Mouse (Mus musculus): ENCODE measurements around the gene Grem1. TPM values are rescaled to one million over a fixed set of nuclear protein-coding genes. Genes with fewer than 3 reads are reported as not detected.

The Grem1 gene
- under 1 TPM; 0.62 to 0.70 TPM for total RNA-seq (2021)
- long read RNA-seq, experiment 1, partial matches to known transcripts: 0 of 1 reads
- long read RNA-seq, experiment 1, other reads (novel, unspliced or antisense): 1 of 1 reads
- long read RNA-seq, experiment 2: 0 reads

DNA sequence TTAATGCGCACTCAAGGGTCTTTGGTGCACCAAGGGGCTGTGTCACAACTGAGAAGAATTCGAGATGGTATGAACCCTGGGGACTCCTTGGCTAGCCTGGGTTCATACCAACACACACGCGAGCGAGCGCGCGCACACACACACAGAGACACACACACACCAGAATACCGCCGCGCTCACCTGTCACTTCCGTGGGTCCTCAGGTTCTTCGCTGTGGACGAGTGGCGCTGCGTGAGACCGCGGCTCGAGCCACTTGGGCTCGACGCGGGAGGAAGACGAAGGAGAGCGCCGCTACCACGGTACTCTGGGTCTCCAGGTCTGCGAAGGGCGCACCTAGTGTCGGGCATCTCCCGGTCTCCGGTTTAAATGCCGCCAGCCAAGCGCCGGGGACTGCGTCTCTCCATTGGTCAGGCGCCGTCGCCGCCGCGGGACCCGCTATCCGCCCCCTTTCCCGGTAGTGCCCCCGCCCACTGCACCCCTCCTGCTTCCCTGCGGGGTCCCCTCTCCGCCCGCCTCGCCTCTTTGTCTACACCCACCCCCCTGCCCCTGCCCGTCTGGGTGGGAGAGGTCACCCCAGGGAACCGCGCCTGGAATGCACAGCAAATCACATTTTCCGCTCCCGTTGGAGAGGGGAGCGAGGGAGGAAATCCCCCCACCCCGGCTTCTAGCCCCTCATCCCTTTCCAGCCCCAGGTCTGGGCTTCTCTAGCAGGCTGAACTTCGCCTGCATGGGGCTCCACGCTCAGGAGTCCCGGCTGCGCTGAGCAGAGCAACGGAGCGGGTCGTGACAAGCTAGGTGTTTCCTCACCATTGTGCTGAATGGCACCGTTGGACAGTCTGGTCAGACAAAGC is at the start of gene Grem1:
Gene Grem1, minus strand, starts transcription at position 336 of the 851 bp plus-strand sequence.
- DNase-seq (ENCODE audit: low spot score in 2 of 2): no peak

DNA sequence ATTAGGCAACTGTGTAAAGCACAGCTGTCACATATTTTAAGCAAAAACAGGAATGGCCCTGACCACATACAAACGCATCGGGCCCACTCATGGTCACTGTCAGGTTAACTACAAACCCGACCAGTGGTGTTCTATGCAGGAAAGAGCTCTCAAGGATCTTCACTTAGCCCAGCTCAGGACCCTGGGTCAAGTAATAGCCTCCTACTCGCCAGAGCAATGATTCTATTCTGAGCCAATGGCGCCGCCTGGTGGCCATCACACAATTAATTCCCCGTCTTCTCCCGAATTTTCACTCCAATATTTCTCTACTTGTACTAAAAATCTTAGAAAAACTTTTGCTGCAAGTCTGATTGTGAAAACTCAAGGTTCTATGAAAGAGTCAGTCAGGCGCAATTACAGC is 49.2 kb upstream of the Grem1 start:
- peak; percentile 43 to 44 for DNase-seq (ENCODE audit: low spot score in 2 of 2)

DNA sequence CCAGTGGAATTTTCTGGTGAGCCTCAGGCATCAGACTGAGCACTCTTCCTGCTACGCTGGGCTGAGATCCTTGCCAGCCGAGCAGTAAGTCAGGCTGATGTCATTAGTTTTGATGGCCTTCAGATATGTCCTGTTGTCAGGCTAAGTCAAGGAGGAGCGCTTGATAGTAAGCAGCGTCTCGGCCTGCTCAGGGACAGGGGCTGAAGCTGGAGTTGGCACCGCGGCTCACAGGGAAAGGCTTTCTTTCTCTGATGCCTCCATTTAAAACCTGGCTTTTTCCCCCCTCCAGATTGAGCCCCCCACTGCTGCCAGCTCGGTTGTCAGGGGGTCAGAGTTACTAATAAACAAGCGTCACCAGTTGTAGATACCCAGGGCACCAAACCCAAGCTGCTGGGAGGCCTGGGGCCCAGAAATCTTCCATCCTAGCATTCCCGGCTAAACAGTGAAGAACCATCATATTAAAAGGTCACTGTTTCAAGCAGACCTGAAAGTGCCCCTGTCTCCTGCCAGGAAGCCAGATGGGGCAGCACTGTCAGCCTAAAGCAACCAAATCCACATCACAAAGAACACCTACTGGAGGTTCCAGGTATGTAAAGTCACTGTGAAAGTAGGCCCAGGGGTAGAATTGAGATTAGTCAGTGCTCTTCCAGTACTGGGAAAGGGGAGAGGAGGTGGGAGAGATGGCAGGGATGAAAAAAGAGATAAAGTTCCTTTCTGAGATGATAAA is 48.6 kb upstream of the Grem1 start:
- peak in 1 of 2 experiments; percentile 9 for DNase-seq (ENCODE audit: low spot score in 2 of 2)

DNA sequence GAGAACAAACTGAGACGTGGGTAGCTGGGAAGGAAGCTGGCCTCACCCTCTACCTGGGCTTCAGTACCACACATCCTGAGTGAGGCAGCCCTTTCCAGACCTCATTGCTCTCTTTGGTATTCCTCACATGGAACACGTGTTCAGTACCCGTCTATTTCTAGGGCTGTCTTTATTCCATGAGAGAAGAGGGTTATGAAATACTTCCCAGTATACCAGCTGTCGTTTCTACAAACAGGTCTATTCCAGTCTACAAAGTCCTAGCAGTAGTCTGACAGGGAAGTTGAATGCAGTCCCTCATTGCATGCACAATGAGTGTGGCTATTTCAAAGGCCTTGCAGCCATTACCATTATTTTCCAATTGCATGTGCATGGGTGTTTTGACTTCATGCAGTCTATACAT is 47.3 kb upstream of the Grem1 start:
- DNase-seq (ENCODE audit: low spot score in 2 of 2): no peak

DNA sequence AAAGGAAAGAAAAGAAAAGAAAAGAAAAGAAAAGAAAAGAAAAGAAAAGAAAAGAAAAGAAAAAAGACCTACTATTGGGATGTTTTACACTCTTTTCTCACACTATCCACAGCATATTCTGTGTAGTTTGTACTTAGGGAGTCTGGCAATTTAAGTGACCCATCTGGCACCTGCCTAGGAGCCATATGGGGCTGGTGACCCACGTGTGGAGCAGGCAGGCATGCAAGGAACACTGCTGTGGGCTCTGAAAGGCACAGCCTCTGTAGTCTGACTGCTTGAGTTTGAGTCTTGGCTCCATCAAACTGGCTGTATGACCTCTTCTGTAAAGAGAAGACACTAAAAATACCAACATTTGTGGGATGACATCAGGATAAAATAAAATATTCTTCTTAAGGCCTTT is 45.3 kb upstream of the Grem1 start:
- DNase-seq (ENCODE audit: low spot score in 2 of 2): no peak

DNA sequence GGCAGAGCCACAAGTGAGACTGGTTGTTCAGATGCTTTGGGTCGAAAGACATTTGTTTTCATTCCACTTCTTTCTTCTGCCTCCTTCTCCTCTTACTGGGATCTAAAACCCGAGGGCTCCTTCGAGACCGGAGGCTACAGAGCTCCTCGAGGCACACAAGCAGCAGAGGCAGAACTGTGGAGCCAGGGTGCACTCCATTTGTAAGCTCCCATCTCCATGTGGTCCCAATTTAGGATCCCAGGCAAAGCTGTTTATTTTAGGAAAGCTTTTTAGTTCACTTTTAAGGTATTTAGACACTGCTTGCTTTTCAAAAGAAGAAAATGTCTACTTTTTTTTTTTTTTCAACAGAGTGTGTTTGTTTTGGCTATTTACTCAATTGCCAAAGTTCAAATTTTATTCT is 42.4 kb upstream of the Grem1 start:
- DNase-seq (ENCODE audit: low spot score in 2 of 2): no peak

DNA sequence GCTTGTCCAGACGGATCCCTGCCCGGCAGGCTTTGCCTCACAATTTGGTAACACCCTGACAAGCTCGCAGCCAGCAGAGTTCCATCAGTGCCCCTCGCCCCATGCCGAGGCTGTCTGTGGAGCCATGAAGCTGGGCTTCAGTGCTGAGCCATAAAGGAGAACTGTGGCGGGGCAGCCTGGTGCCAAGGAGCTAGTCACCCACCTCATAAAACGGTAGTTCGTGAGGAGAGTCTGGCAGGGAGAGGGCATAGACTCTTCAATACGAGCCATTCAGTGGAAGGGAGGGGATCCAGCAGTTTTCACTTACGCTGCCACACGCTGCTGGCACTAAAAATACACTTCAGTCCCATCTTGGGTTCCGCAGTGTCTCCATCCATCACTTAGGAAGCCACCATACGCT is 40.2 kb upstream of the Grem1 start:
- DNase-seq (ENCODE audit: low spot score in 2 of 2): no peak

DNA sequence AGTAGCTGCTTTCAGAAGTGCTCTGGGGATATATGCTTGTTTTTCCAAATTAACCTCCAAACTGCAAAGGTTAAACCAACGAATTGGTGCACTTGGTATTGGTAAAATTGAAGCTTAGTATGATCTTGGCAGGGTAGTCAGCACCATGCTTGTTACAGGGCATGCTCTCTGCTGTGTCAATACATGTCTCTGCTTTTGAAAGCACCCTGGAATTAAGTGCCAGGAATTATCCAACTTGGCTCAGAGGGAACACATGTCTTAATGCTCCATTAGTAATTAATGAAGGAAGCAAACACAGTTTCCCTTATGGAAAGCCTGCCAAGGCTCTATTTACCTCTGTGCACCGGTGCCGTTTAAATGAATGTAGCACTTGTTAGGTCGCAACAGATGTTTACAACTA is 36.7 kb upstream of the Grem1 start:
- DNase-seq (ENCODE audit: low spot score in 2 of 2): no peak

DNA sequence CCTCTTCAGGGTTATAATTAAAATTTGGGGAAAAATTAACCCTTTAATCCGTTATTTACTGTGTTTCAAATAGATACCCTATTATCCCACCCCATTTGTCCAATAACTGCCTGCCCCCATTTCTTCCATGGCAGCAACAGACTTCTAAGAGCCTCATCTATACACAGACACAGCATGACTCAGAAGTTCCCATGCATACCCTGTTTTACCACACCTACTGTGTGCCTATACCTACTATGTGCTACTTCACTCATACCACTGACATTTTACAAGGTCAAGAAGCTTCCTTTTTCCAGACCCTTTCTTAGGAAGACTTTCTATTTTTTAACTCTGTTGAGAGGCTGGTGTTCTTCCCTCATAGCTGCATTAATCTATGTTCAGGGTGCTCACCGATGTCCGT is 35.1 kb upstream of the Grem1 start:
- no peak for DNase-seq (ENCODE audit: low spot score in 2 of 2)

DNA sequence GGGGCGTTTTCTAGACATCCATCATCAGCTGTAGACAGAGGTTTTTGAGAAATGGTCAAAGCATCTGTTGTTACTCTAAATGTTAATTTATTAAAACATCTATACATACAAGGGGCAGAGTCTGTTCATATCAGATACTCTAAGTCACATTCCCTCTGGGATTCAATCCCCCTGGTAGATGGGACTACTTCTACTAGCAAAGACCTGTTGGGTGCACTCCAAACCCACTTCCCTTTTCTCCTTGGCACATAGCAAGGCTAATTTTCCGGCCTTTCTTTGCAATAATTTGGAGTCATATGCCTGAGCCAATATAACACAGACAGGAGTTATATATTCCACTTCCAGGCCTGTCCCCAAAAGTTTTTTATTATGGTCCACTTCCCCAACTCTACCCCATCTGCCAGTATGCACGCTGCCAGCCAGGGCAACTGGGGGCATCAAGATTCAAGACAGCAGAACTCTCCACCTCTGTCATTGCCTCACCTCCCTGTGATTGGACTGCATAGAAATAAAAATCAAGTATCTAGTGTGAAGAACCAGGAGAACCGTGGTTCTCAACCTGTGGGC is 30.5 kb upstream of the Grem1 start:
- no peak for DNase-seq (ENCODE audit: low spot score in 2 of 2)

DNA sequence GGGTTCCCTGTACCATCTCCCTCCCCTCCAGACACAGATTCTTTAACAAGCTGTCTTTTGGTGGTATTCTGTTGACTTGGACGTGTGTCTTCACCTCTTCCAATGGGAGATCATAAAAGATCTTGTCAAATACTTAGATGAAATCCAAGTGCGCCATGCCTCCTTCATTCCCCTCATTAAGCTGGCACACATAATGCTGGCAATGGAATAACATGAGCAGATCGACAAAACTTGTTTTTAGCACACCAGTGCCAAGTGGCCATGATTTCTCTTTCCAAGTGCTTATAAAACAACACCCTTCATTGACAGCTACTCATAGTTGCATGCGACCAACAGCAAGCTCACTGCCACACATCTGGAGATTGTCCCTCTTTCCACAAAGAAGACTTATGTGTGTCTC is 29.4 kb upstream of the Grem1 start:
- DNase-seq (ENCODE audit: low spot score in 2 of 2): no peak

DNA sequence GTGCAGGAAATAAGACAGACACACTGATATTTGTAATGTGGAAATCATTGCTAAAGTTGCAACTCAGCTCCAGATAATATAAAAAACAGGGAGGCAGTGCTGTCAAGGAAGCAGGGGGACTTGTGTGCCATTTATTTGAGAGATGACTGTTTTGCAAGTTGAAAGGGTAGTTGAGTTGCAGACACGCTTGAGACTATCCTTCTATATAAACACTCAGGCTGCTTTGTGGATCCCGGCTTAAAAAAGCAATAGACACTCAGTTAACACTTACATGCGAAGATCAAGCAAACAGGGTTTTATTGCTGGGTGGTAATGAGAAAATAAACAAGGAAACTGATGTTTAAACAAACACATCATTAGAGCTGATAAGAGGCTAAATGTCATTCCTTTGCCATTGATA is 26.4 kb upstream of the Grem1 start:
- DNase-seq (ENCODE audit: low spot score in 2 of 2): no peak

DNA sequence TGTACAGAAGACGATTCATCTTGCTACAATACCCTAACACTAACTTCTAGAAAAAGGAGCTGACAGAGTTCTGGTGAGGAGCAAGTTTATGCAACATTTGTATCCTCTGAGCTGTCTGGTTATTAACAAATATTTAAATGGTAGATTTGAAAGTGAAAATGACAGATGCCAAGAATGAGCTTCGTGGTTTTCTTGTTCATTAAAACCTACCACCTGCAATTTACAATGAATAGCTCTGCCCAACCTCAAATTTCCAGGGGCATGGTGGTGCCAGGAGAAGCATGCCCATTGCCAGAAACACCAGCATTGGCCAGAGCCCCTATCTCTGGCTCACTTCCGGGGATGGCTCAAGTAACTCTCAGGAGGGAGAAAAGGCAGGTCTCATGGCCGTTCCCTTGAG is 23.1 kb upstream of the Grem1 start:
- DNase-seq (ENCODE audit: low spot score in 2 of 2): no peak

DNA sequence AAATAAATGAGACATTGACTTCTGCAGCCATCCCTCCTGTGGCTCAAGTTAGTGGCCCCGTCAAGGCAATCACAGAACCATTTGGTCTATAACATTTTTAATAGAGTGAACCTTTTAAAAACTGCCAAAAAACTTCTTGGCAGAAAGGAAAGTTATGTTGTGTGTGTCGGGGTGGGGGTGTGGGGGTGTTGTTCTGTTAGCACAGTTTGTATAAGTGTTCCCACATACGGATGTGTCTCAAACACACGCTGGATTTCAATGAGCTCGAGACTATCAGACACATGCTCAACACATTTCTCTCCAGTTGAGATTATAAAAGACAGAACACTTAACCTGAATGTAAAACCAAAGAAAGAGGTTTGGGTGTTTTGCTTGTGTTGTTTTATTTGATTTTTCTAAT is 22.7 kb upstream of the Grem1 start:
- DNase-seq (ENCODE audit: low spot score in 2 of 2): no peak

DNA sequence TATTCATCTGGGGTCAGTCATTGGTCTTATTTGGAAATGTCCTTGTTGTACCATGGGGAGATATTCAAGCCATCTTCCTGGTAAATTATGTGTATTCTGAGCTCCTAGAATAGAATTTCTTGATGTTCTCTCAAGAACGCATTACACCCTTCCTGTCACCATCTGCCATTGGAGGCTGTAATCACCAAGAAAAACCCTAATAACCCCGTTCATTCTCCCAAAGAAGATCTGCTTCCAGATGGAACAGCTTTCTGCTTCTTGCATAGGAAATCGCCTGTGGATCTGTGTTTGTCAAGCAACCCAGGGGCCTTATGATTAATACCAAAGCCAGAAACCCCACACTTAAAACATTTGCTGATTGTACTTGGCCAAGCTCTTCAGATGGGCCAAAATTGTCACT is 20.9 kb upstream of the Grem1 start:
- no peak for DNase-seq (ENCODE audit: low spot score in 2 of 2)

DNA sequence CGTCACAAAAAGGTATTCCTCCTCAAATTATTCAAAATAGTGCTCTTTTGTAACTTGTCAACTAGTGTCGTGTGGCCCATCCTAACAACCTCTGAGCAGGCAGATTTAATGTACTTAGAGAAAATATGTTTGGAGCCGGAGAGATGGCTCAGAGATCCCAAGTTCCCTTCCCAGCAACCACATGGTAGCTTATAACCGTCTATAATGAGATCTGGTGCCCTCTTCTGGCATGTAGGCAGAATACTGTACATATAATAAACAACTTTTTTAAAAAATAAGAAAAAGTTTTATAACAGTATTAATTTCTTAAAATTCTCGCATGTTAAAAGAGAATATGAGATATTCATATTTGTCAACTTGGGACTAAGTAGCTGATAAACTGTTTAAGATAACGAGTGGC is 19.6 kb upstream of the Grem1 start:
- no peak for DNase-seq (ENCODE audit: low spot score in 2 of 2)

DNA sequence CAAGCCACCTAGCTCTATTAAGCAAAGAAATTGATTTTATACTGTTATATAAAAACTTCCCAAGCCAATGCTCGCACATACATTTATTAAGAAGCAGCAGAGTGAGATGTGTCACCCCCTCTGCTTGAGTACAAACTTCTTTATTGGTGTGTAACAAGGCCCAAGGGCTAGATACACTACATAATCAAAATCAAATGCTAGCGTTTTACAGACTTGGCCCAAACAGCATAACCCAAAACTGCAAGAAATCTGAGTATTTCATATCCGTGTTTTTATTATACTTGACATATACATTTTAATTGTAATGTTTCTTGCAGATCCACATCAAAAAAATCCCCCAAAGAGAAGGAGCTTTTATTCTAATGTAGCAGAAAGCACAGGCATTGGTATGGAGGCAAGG is 17.9 kb upstream of the Grem1 start:
- no peak for DNase-seq (ENCODE audit: low spot score in 2 of 2)

DNA sequence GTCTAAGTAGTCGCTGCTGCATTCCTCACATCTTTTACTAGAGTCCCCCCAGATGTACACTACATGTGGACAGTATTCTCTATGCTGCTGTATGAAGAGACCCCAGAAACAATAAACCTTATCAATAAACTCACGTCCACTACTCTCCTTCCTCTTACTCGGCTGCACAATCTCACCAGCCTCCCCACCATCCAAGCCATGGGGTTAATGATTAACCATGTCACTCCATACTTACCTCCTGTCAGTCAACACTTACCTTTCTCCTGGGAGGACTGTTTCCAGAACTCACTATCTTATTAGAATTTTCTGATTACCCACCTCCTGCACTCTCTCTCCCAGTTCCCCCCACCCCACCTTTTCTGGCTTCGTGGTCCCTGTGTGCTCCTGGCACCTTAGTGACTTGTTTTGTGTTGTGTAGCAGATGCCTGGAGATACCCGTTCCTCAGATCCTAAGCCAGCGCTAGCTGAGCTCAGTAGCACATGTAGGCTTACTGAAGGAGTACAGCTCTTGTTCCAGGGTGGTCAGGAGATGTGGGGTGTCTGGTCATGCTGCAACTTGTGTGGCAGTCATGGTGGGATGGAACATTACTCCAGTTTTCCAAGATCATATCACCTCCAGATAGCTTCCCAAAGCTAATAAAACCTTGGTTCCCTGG is 15.8 kb upstream of the Grem1 start:
- no peak for DNase-seq (ENCODE audit: low spot score in 2 of 2)

DNA sequence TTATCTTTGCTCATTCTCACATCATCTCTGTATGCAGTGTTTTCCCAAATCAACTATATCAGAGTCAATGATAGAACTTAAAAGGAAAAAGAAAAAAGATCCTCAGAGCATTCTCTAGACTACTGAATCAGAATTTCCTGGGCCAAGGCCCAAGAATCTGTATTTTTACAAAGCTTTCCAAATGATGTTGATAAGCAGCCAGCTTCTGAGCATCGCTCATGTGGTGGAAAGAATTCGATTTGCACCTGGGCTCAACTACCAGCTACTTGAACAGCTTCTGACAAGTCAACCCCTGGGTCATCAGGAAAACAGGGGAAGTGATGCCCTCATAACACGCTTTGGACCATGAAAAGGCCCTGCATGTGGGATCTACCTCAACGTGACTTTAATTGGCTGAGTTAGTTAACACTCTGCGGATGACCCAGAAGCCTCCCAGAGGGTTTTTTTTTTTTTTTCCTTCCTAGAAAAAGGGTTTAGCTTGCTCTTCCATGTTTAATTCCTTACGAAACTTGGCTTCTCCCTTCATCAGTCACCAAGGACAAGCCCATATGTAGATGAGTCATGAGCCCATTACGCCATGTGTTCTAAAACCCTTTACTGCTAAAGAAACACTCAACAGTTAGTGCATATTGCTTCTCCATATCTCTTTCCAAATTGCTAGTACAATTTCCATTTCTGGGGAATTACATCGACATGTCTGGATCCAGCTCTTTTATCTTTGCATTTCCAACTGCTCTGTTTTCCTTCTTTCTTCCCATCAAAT is 10.3 kb upstream of the Grem1 start:
- DNase-seq (ENCODE audit: low spot score in 2 of 2): no peak

DNA sequence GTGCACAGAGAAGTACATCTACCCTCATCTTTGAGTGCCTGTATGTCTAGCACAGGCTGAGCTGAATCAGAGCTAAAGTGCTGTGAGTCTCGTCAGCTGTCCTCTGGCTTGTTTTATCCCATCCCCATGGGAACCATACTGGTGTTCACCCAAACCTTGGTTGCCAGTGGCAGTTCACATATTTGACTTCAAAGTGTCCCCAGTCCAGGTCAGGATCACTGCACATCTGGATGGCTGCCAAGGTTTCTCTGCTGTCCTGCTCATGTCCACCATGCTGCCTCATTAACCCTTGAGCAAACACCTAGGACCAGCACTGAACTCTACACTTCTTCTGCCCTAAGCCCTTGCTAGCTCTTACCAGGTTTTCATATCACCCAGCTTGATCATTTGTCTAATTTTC is 7.4 kb upstream of the Grem1 start:
- DNase-seq (ENCODE audit: low spot score in 2 of 2): no peak

DNA sequence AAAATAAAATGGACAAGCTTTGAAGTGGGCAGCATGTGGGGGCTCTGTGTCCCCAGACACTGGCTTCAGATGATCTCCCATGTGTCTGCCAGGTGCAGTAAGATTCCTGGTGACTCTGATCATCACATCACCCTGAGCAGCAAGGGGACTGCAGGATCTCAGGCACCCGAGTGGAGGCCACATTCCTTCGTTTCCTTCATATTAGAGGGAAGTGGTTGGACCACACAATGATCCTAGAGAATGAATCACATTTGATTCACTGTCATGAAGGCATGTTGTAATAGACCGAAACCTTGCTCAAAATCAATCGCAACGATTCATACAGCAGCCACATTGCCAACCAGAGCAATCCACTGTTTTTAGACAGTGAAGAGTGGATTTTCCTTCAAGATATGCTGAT is 6.5 kb upstream of the Grem1 start:
- DNase-seq (ENCODE audit: low spot score in 2 of 2): no peak
